Mouse (Mus musculus) E14TG2a.4 (cell line): Measurements from ENCODE around the gene Hs6st1.

Source experiments
- H3K27me3 ChIP-seq: 2 replicates; pipeline ENCODE4 v1.6.1; 2014; ENCODE audit warnings: low read length, control low read depth; ENCODE audit not compliant: insufficient read depth
- H3K36me3 ChIP-seq: 2 replicates; pipeline ENCODE4 v1.6.1; 2014; ENCODE audit warnings: low read length, control low read depth; ENCODE audit not compliant: insufficient read depth
- H3K4me1 ChIP-seq: replicated peaks from 2 replicates; pipeline ENCODE4 v1.6.1; 2014; ENCODE audit warnings: low read depth, low read length, control low read depth
- H3K4me3 ChIP-seq: replicated peaks from 2 replicates; pipeline ENCODE4 v1.5.1; 2014; ENCODE audit warnings: mild to moderate bottlenecking, low read length
- H3K9me3 ChIP-seq: 2 replicates; pipeline ENCODE4 v1.6.1; 2014; ENCODE audit warnings: low read length, control low read depth
- CTCF ChIP-seq: conservative IDR thresholded peaks from 2 replicates; pipeline ENCODE4 v1.5.1; 2014; ENCODE audit warnings: low read length
- NANOG ChIP-seq: IDR thresholded peaks from 2 replicates; pipeline ENCODE4 v1.6.1; 2014; ENCODE audit warnings: borderline replicate concordance, low read length, mixed read lengths
- POU5F1 ChIP-seq: IDR thresholded peaks from 2 replicates; pipeline ENCODE4 v1.6.1; 2014; ENCODE audit warnings: low read length, borderline replicate concordance

The Hs6st1 gene

GRCm38 (mm10) chr1:36052672-36053071 is 15.5 kb upstream of the Hs6st1 start:
- Histone ChIP-seq H3K4me3 (no peak overlapping the region), H3K36me3 (no peaks in the 10 kb centered on the region), H3K27me3 (no peaks in the 10 kb centered on the region), H3K4me1 (peaks cover 51% of the 10 kb centered on the region), H3K9me3 (peaks cover 37% of the 10 kb centered on the region)
- TF ChIP-seq NANOG (no peak), POU5F1 (no peak), CTCF (no peak)

GRCm38 (mm10) chr1:36053566-36053965 is 14.6 kb upstream of the Hs6st1 start:
- peaks cover 30% of the 10 kb centered on the region for H3K9me3 ChIP-seq
- no peak overlapping the region for H3K4me3 ChIP-seq
- H3K4me1 ChIP-seq = peaks cover 60% of the 10 kb centered on the region
- TF ChIP-seq CTCF (no peak), NANOG (no peak), POU5F1 (no peak)
- no peaks in the 10 kb centered on the region for H3K36me3 ChIP-seq
- H3K27me3 ChIP-seq = no peaks in the 10 kb centered on the region

GRCm38 (mm10) chr1:36054182-36054966 is 13.8 kb upstream of the Hs6st1 start:
- Histone ChIP-seq H3K36me3 (no peaks in the 10 kb centered on the region), H3K9me3 (peaks cover 21% of the 10 kb centered on the region), H3K27me3 (no peaks in the 10 kb centered on the region), H3K4me3 (0 out of 2 replicates have a peak overlapping the region, but pooled peaks have one; percentile 10), H3K4me1 (peaks cover 68% of the 10 kb centered on the region)
- TF ChIP-seq CTCF (no peak), NANOG (no peak), POU5F1 (no peak)

- Histone ChIP-seq H3K4me1 (peaks cover 74% of the 10 kb centered on the region), H3K27me3 (no peaks in the 10 kb centered on the region), H3K4me3 (0 out of 2 replicates have a peak overlapping the region, but pooled peaks have one; percentile 10), H3K36me3 (no peaks in the 10 kb centered on the region), H3K9me3 (peaks cover 16% of the 10 kb centered on the region)
- TF ChIP-seq NANOG (no peak), CTCF (no peak), POU5F1 (no peak)
Measured at GRCm38 (mm10) chr1:36054967-36055357, 13.2 kb upstream of the Hs6st1 start.

GRCm38 (mm10) chr1:36059351-36059750 is 8.8 kb upstream of the Hs6st1 start:
- TF ChIP-seq POU5F1 (no peak), CTCF (no peak), NANOG (no peak)
- Histone ChIP-seq H3K4me1 (peaks cover 98% of the 10 kb centered on the region), H3K4me3 (peak overlapping the region; percentile 33; the same call in 1 of the 2 replicates), H3K27me3 (no peaks in the 10 kb centered on the region), H3K36me3 (no peaks in the 10 kb centered on the region), H3K9me3 (no peaks in the 10 kb centered on the region)

GRCm38 (mm10) chr1:36059959-36060953 is 7.9 kb upstream of the Hs6st1 start:
- Histone ChIP-seq H3K4me1 (peaks cover 97% of the 10 kb centered on the region), H3K9me3 (no peaks in the 10 kb centered on the region), H3K36me3 (no peaks in the 10 kb centered on the region), H3K27me3 (no peaks in the 10 kb centered on the region), H3K4me3 (peak overlapping the region; percentile 33)
- no peak for TF ChIP-seq POU5F1
- no peak for TF ChIP-seq CTCF
- no peak for TF ChIP-seq NANOG

- no peaks in the 10 kb centered on the region for H3K36me3 ChIP-seq
- H3K4me1 ChIP-seq = peaks cover 98% of the 10 kb centered on the region
- no peaks in the 10 kb centered on the region for H3K9me3 ChIP-seq
- H3K4me3 ChIP-seq = peak overlapping the region; percentile 33
- no peaks in the 10 kb centered on the region for H3K27me3 ChIP-seq
- TF ChIP-seq NANOG (peak; percentile 37; the same call in 1 of the 2 replicates), POU5F1 (no peak)
Measured at GRCm38 (mm10) chr1:36061211-36061915, 6.8 kb upstream of the Hs6st1 start.
